Mouse (Mus musculus): Measurements from ENCODE around the gene Nup188. TPM values are rescaled to one million over a fixed set of nuclear protein-coding genes. Genes with fewer than 3 reads are reported as not detected.

Nup188 gene
- total and polyA plus RNA-seq, 2 experiments from 2014 or later = 11.9 to 32.6 TPM

GRCm38 (mm10) chr2:30316136-30316535, 29.9 kb downstream of the Nup188 start:
- 92% methylated on average over 4 of the region's 4 CpGs for WGBS

DNA sequence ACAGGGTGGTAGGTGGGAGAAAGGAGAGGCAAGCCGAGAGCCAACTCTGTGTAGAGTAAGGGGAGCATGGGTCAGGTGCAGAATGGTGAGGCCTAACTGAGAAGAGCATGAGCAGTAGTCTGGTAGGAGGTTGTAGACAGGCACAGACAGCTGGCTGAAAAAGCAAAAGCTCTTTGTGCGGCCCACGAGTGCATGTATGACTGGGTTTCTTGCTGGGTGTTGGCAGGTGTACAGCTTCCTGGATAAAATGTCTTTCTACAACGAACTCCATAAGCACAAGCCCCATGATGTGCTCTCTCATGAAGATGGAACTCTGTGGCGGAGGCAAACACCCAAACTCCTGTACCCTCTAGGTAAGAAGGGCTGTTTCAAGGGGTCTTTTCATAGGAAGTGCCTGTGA, 30.8 kb downstream of the Nup188 start:
- Histone ChIP-seq H3K9me3 (ENCODE audit: low read length) (no peaks in the 10 kb centered on the region), H3K4me2 (ENCODE audit: low read depth, low read length) (no peak overlapping the region), H3K4me3 (ENCODE audit: low read length) (no peak overlapping the region), H3K9ac (replicated peaks; ENCODE audit: low read length) (no peak overlapping the region), H3K4me1 (ENCODE audit: insufficient read depth, low read length) (no peaks in the 10 kb centered on the region), H3K27me3 (ENCODE audit: insufficient read depth, low read length) (no peaks in the 10 kb centered on the region), H3K36me3 (ENCODE audit: insufficient read depth, low read length) (peaks cover 68% of the 10 kb centered on the region), H3K27ac (no peak overlapping the region)
- TF ChIP-seq CTCF (IDR thresholded peaks at IDR 0.05; ENCODE audit: low read depth) = no peak
- WGBS = 88% methylated on average over 5 of the region's 5 CpGs
- ATAC-seq (no peak), DNase-seq (ENCODE audit: low spot score) (no peak)

More at GRCm38 (mm10) chr2:30316136-30316535, 29.9 kb downstream of the Nup188 start:
- H3K4me3 ChIP-seq (ENCODE audit: low read length) = no peak overlapping the region
- H3K9ac ChIP-seq (replicated peaks; ENCODE audit: low read length) = no peak overlapping the region
- ATAC-seq = no peak
- TF ChIP-seq CTCF (IDR thresholded peaks at IDR 0.05; ENCODE audit: low read depth) = peak; percentile 37
- H3K36me3 ChIP-seq (ENCODE audit: insufficient read depth, low read length) = peaks cover 66% of the 10 kb centered on the region
- no peak overlapping the region for H3K4me2 ChIP-seq (ENCODE audit: low read depth, low read length)
- DNase-seq (ENCODE audit: low spot score) = peak; percentile 3
- H3K9me3 ChIP-seq (ENCODE audit: low read length) = no peaks in the 10 kb centered on the region
- no peaks in the 10 kb centered on the region for H3K4me1 ChIP-seq (ENCODE audit: insufficient read depth, low read length)
- H3K27me3 ChIP-seq (ENCODE audit: insufficient read depth, low read length) = no peaks in the 10 kb centered on the region
- H3K27ac ChIP-seq = no peak overlapping the region

- peaks cover 72% of the 10 kb centered on the region for H3K36me3 ChIP-seq (ENCODE audit: insufficient read depth, low read length)
- DNase-seq (ENCODE audit: low spot score) = no peak
- no peak overlapping the region for H3K4me3 ChIP-seq (ENCODE audit: low read length)
- no peak overlapping the region for H3K9ac ChIP-seq (replicated peaks; ENCODE audit: low read length)
- H3K9me3 ChIP-seq (ENCODE audit: low read length) = no peaks in the 10 kb centered on the region
- no peak overlapping the region for H3K27ac ChIP-seq
- no peak overlapping the region for H3K4me2 ChIP-seq (ENCODE audit: low read depth, low read length)
- ATAC-seq = no peak
- no peaks in the 10 kb centered on the region for H3K4me1 ChIP-seq (ENCODE audit: insufficient read depth, low read length)
- WGBS = 90% methylated on average over 4 of the region's 4 CpGs
- no peaks in the 10 kb centered on the region for H3K27me3 ChIP-seq (ENCODE audit: insufficient read depth, low read length)
- no peak for TF ChIP-seq CTCF (IDR thresholded peaks at IDR 0.05; ENCODE audit: low read depth)
Measured at GRCm38 (mm10) chr2:30319260-30319659, 33.1 kb downstream of the Nup188 start.

DNA sequence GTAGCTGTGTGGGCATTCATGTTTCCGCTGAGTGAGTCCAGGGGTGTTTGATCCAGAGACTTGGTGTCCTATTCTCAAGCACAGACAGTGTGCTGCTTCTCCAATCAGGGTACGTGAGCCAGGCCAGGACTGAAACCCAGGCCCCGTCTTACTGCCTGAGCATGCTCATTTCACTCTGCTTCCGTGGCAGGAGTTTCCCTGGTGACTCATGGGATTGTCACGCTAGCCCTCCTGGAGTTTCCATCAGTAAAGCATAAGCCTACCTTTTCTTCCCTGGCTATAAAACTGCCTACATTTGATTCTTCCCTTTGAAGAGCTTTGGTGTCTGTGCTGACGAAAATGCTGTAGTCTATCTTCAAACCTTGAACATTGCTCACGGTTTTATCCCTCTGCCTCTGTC, 36.9 kb downstream of the Nup188 start:
- H3K4me3 ChIP-seq (ENCODE audit: low read length) = no peak overlapping the region
- DNase-seq (ENCODE audit: low spot score) = no peak
- 84% methylated on average over 7 of the region's 7 CpGs for WGBS
- no peak for TF ChIP-seq CTCF (IDR thresholded peaks at IDR 0.05; ENCODE audit: low read depth)
- H3K4me2 ChIP-seq (ENCODE audit: low read depth, low read length) = no peak overlapping the region
- H3K9ac ChIP-seq (replicated peaks; ENCODE audit: low read length) = no peak overlapping the region
- H3K27ac ChIP-seq = no peak overlapping the region
- no peaks in the 10 kb centered on the region for H3K4me1 ChIP-seq (ENCODE audit: insufficient read depth, low read length)
- ATAC-seq = no peak
- H3K36me3 ChIP-seq (ENCODE audit: insufficient read depth, low read length) = peaks cover 77% of the 10 kb centered on the region
- H3K27me3 ChIP-seq (ENCODE audit: insufficient read depth, low read length) = no peaks in the 10 kb centered on the region
- no peaks in the 10 kb centered on the region for H3K9me3 ChIP-seq (ENCODE audit: low read length)

DNA sequence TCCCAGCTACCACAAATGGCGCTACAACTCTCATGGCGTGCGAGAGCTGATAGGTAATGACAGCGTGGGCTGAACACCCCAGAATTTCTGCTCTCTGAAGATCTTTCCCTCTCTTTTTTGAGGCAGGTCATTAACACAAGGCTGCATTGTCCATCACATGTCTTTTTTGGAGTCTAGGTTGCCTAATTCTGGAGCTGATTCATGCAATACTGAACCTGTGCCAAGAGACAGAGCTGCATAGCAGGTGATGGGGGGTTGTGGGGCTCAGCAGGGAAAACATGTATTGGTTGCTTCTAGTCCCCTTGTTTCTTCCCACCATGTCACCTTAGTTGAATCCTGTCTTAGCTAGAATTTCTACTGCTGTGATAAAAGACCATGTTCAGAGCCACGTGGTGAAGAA, 39.1 kb downstream of the Nup188 start:
- no peak for TF ChIP-seq CTCF (IDR thresholded peaks at IDR 0.05; ENCODE audit: low read depth)
- no peaks in the 10 kb centered on the region for H3K9me3 ChIP-seq (ENCODE audit: low read length)
- H3K9ac ChIP-seq (replicated peaks; ENCODE audit: low read length) = no peak overlapping the region
- no peaks in the 10 kb centered on the region for H3K27me3 ChIP-seq (ENCODE audit: insufficient read depth, low read length)
- no peak for ATAC-seq
- DNase-seq (ENCODE audit: low spot score) = no peak
- H3K4me2 ChIP-seq (ENCODE audit: low read depth, low read length) = no peak overlapping the region
- no peaks in the 10 kb centered on the region for H3K4me1 ChIP-seq (ENCODE audit: insufficient read depth, low read length)
- H3K36me3 ChIP-seq (ENCODE audit: insufficient read depth, low read length) = peaks cover 90% of the 10 kb centered on the region
- H3K27ac ChIP-seq = no peak overlapping the region
- 94% methylated on average over 5 of the region's 5 CpGs for WGBS
- H3K4me3 ChIP-seq (ENCODE audit: low read length) = no peak overlapping the region

- no peak for ATAC-seq
Measured at GRCm38 (mm10) chr2:30327276-30327675, 41.1 kb downstream of the Nup188 start.

DNA sequence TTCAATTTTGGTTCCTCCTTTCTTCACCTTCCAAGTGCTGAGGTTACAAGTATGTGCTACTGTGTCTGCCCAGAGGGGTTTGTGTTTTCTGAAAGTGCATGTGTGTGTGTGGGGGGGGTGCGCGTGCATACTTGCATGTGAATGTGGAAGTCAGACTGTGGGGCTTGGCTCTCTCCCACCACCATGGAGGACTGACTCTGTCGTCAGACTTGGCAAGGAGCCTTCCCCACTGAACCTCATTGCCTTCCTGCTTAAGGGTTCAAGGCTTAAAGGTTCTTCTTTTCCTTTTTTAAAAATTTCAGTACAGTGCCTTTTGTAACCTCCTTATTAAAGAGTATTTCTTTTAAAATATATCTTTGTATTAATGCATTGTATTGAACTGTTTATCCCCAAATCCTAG, 42.6 kb downstream of the Nup188 start:
- no peak for DNase-seq (ENCODE audit: low spot score)
- no peaks in the 10 kb centered on the region for H3K4me1 ChIP-seq (ENCODE audit: insufficient read depth, low read length)
- H3K4me3 ChIP-seq (ENCODE audit: low read length) = no peak overlapping the region
- no peaks in the 10 kb centered on the region for H3K9me3 ChIP-seq (ENCODE audit: low read length)
- TF ChIP-seq CTCF (IDR thresholded peaks at IDR 0.05; ENCODE audit: low read depth) = no peak
- H3K27ac ChIP-seq = no peak overlapping the region
- peaks cover 79% of the 10 kb centered on the region for H3K36me3 ChIP-seq (ENCODE audit: insufficient read depth, low read length)
- H3K27me3 ChIP-seq (ENCODE audit: insufficient read depth, low read length) = no peaks in the 10 kb centered on the region
- H3K9ac ChIP-seq (replicated peaks; ENCODE audit: low read length) = no peak overlapping the region
- ATAC-seq = no peak
- WGBS = 77% methylated on average over 3 of the region's 3 CpGs
- H3K4me2 ChIP-seq (ENCODE audit: low read depth, low read length) = no peak overlapping the region

More at GRCm38 (mm10) chr2:30327276-30327675, 41.1 kb downstream of the Nup188 start:
- Histone ChIP-seq H3K9me3 (ENCODE audit: low read length) (no peaks in the 10 kb centered on the region), H3K4me2 (ENCODE audit: low read depth, low read length) (no peak overlapping the region), H3K27ac (no peak overlapping the region), H3K4me3 (ENCODE audit: low read length) (no peak overlapping the region), H3K9ac (replicated peaks; ENCODE audit: low read length) (no peak overlapping the region), H3K36me3 (ENCODE audit: insufficient read depth, low read length) (peaks cover 79% of the 10 kb centered on the region), H3K4me1 (ENCODE audit: insufficient read depth, low read length) (no peaks in the 10 kb centered on the region), H3K27me3 (ENCODE audit: insufficient read depth, low read length) (no peaks in the 10 kb centered on the region)
- TF ChIP-seq CTCF (IDR thresholded peaks at IDR 0.05; ENCODE audit: low read depth) = no peak
- DNase-seq (ENCODE audit: low spot score) = no peak
- WGBS = 90% methylated on average over 7 of the region's 7 CpGs

Data from hindbrain, postnatal 0 days (tissue).